Mouse (Mus musculus): Measurements from ENCODE around the gene Plppr2. TPM values are rescaled to one million over a fixed set of nuclear protein-coding genes. Genes with fewer than 3 reads are reported as not detected.
A peak's percentile ranks its signal among the peaks of the same experiment; 100 is the strongest.

Gene Plppr2
- polyA plus RNA-seq, 1 experiment from 2014 or later: 22.2 TPM

DNA sequence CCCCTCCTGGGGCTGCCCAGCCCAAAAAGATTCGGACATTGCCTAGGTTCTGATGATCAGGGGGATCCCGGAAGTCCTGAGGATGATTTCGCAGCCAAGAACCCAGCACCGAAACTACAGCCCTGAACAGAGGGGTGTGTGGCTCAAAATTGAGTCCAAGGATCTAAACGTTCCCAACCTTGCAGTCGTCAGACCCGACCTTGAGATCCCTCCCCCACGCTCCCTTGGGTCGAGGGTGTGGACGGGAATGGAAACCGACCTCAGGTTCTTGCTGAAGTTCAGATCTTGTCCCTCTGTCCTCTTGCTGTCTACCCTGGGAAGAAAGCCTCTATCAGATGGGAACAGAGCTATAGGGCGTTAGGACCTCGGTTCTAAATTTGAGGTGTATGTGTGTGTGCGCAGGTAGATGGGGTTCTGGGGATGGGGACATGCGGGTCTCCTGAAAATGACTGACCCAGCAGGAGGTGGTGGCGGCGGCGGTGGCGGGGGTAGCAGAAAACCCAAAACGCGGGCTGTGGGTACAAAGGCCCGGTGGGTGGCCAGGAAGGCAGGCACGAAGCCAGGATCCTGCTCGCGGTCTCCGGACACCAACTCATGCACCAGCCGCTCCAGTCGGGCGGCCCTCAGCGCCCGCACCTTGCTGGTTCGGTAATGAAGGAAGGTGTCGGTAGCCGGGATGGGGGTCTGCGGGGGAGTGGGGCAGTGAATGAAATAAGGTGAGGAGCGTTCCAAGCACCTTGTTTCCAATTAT lies 50.9 kb downstream of the Plppr2 start:
- H3K4me3 ChIP-seq (ENCODE audit: low read depth, low read length): 0 out of 2 replicates have a peak overlapping the region, but pooled peaks have one; percentile 9
- H3K4me2 ChIP-seq: peak overlapping the region; percentile 73
- H3K27ac ChIP-seq (ENCODE audit: low read depth, low read length): no peak overlapping the region
- DNase-seq (ENCODE audit: low spot score, missing footprints) (no peak), ATAC-seq (ENCODE audit: low FRiP score) (no peak)
- peaks cover 65% of the 10 kb centered on the region for H3K27me3 ChIP-seq (ENCODE audit: control insufficient read depth, insufficient read depth, low read length)
- no peaks in the 10 kb centered on the region for H3K36me3 ChIP-seq (ENCODE audit: control insufficient read depth, insufficient read depth, low read length)
- no peak overlapping the region for H3K9ac ChIP-seq (ENCODE audit: low read length)
- H3K4me1 ChIP-seq (ENCODE audit: control insufficient read depth, insufficient read depth, low read length): peaks cover 29% of the 10 kb centered on the region
- 9% methylated on average over 36 of the region's 36 CpGs for WGBS
- no peaks in the 10 kb centered on the region for H3K9me3 ChIP-seq (ENCODE audit: control insufficient read depth, low read length)

DNA sequence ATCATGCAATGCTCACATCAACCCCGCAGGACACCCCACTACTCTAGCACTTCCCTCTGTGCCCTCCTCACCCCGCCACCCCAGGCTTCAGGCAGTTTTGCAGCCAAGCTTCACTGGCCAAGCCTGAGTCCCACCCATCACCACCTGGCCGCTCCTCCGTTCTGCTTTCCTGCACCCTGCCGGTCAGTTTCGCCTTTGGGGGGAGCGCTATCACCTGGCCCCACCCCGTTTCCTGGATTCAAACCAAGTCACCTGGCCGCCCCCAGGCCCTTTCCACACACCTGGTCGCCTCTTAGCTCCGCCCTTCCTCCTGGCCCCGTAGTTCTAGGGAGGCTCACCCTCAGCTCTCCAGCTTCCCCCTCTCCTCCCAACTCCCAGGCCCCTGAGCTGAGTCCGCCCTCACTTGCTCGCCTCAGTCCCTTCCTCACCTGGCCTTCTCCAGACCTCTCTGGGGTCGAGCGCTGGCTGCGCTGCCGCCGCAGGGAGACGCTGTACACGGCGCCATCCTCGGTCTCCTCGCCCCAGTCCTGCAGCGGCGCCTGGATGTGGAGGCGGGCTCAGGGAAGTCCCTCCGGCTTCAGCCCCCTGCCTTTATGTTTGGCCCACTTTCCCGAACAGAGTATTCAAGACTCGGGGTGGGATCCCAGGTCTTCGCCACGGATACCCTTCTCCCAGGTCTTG lies 51.7 kb downstream of the Plppr2 start:
- H3K9me3 ChIP-seq (ENCODE audit: control insufficient read depth, low read length): no peaks in the 10 kb centered on the region
- no peaks in the 10 kb centered on the region for H3K36me3 ChIP-seq (ENCODE audit: control insufficient read depth, insufficient read depth, low read length)
- peak overlapping the region; percentile 73 for H3K4me2 ChIP-seq
- peaks cover 65% of the 10 kb centered on the region for H3K27me3 ChIP-seq (ENCODE audit: control insufficient read depth, insufficient read depth, low read length)
- no peak overlapping the region for H3K27ac ChIP-seq (ENCODE audit: low read depth, low read length)
- peak; percentile 92 for DNase-seq (ENCODE audit: low spot score, missing footprints)
- ATAC-seq (ENCODE audit: low FRiP score): peak; percentile 18; the same call in 1 of the 2 replicates
- H3K4me1 ChIP-seq (ENCODE audit: control insufficient read depth, insufficient read depth, low read length): peaks cover 28% of the 10 kb centered on the region
- under 1% methylated on average over 32 of the region's 32 CpGs for WGBS
- H3K9ac ChIP-seq (ENCODE audit: low read length): peak overlapping the region; percentile 57
- H3K4me3 ChIP-seq (ENCODE audit: low read depth, low read length): peak overlapping the region; percentile 35

DNA sequence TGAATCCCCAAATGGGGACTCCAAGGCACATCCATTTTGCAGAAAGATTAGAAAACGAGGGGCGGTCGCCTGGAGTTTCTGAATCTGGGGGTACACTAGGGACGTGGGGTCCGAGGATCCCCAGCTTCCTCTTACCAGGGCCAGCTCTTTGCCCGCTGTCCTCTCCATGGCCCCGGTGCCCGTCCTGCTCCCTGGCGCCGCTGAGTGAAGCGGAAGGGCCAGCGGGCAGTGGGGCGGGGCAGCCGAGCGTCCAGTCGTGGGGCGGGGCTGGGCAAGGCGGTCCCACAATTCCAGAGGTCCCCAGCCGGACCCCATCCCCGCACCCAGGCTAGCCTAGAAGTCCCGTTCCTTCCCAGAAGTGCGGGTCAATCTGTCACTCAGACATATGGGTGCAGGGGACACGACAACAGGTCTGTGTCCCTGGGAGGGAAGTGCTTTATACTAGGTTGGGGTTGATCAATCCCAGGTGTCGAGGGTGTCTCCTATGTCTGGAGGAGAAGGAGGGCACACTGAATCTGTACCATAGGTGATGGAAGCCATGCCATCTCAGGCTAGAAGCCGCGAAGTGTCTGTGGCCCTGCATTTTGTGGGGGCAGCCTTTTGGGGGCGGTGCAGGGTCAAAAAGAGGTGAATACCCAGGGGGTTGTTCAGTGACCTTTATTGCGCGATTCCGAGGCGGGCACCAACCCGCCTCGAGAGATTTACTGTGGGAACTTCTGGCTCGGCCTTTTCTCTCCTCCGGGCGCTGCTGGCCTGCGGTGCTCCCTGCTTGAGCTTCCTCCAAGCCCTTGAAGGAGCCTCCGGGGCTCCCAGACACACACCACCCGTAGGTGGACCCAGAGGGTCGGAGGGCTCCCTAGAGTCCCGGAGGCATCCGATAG lies 52.6 kb downstream of the Plppr2 start, which contains the start of gene Rgl3:
TSS of gene Rgl3 (minus strand) at position 217 of the 881 bp plus-strand sequence.
- ATAC-seq (ENCODE audit: low FRiP score) (peak; percentile 49; the same call in 1 of the 2 replicates), DNase-seq (ENCODE audit: low spot score, missing footprints) (peak; percentile 91)
- under 1% methylated on average over 42 of the region's 42 CpGs for WGBS

DNA sequence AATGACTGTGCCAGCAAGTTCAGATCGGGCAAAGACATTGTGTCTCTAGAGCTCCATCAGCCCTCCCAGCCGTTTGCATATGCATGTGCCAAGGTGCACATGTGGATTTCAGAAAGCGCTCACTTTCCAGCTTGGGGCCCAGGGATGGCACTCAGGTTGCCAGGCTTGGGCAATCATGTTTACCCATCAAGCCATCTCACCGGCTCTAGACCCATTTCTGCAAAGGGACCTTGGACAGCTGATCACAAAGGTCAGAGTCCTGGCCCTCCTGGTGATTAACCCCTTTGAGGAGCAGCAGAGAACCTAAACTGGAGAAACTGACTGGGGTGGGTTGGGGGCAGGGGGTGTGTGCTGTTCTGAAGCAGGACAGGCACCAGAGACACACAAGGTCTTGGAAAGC lies 55.4 kb downstream of the Plppr2 start:
- ATAC-seq (ENCODE audit: low FRiP score) (no peak), DNase-seq (ENCODE audit: low spot score, missing footprints) (no peak)
- no peak overlapping the region for H3K4me3 ChIP-seq (ENCODE audit: low read depth, low read length)
- H3K9ac ChIP-seq (ENCODE audit: low read length): no peak overlapping the region
- H3K4me1 ChIP-seq (ENCODE audit: control insufficient read depth, insufficient read depth, low read length): peaks cover 21% of the 10 kb centered on the region
- H3K27ac ChIP-seq (ENCODE audit: low read depth, low read length): no peak overlapping the region
- H3K4me2 ChIP-seq: no peak overlapping the region
- peaks cover 49% of the 10 kb centered on the region for H3K27me3 ChIP-seq (ENCODE audit: control insufficient read depth, insufficient read depth, low read length)
- 78% methylated on average over 4 of the region's 4 CpGs for WGBS
- H3K9me3 ChIP-seq (ENCODE audit: control insufficient read depth, low read length): no peaks in the 10 kb centered on the region
- no peaks in the 10 kb centered on the region for H3K36me3 ChIP-seq (ENCODE audit: control insufficient read depth, insufficient read depth, low read length)

More for the DNA sequence above, 52.6 kb downstream of the Plppr2 start, which contains the start of gene Rgl3:
- Histone ChIP-seq H3K27me3 (ENCODE audit: control insufficient read depth, insufficient read depth, low read length) (peaks cover 65% of the 10 kb centered on the region), H3K4me2 (peak within 1 kb of the TSS; percentile 73), H3K9ac (ENCODE audit: low read length) (peak within 1 kb of the TSS; percentile 57), H3K27ac (ENCODE audit: low read depth, low read length) (no peak within 1 kb of the TSS), H3K9me3 (ENCODE audit: control insufficient read depth, low read length) (no peaks in the 10 kb centered on the region), H3K4me1 (ENCODE audit: control insufficient read depth, insufficient read depth, low read length) (peaks cover 23% of the 10 kb centered on the region), H3K4me3 (ENCODE audit: low read depth, low read length) (peak within 1 kb of the TSS; percentile 35), H3K36me3 (ENCODE audit: control insufficient read depth, insufficient read depth, low read length) (no peaks in the 10 kb centered on the region)

DNA sequence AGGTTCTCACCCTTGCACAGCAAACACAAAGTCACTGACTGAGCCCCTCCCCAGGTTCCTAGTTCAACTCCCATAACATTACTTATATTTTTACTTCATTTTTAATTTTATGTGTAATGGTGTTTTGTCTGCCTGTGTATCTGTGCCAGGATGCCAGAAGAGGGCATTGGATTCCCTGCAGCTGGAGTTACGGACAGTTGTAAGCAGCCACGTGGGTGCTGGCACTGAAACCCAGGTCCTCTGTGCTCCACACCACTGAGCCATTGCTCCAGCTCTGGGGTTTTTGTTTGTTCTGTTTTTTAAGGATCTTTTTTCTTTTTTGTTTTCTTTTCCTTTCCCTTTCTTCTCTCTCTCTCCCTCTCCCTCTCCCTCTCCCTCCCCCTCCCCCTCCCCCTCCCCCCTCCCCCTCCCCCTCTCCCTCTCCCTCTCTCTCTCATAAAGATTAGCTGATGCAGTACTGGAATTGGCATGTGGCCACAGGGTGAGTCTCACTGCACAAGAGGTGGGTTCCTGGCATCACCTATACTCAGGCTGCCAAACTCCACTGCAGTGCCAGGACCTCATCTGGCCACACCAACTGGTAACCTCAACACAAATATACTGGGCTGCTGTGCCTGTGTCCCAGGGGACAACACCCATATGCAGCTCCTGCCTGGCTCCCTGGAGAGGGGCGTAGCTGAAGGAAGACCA lies 59.5 kb downstream of the Plppr2 start:
- Histone ChIP-seq H3K9ac (ENCODE audit: low read length) (no peak overlapping the region), H3K27me3 (ENCODE audit: control insufficient read depth, insufficient read depth, low read length) (peaks cover 8% of the 10 kb centered on the region), H3K4me1 (ENCODE audit: control insufficient read depth, insufficient read depth, low read length) (no peaks in the 10 kb centered on the region), H3K4me2 (no peak overlapping the region), H3K9me3 (ENCODE audit: control insufficient read depth, low read length) (no peaks in the 10 kb centered on the region), H3K4me3 (ENCODE audit: low read depth, low read length) (no peak overlapping the region), H3K27ac (ENCODE audit: low read depth, low read length) (no peak overlapping the region), H3K36me3 (ENCODE audit: control insufficient read depth, insufficient read depth, low read length) (no peaks in the 10 kb centered on the region)
- no peak for ATAC-seq (ENCODE audit: low FRiP score)
- no peak for DNase-seq (ENCODE audit: low spot score, missing footprints)
- WGBS: 85% methylated on average over 3 of the region's 3 CpGs

Other genes starting within 250 kb of the Plppr2 start
- gene Ldlr, start 213.6 kb upstream of the Plppr2 start, polyA plus RNA-seq (2014; fragmentation: Nextera tagmentation; extraction: Ambion mirVana): 18.9 and 22.1 TPM in 2 replicates
- gene Spc24, start 176.7 kb upstream of the Plppr2 start, polyA plus RNA-seq (2014; fragmentation: Nextera tagmentation; extraction: Ambion mirVana): 91.3 and 115 TPM in 2 replicates
- 3.5 and 3.9 TPM in 2 replicates for gene Kank2, start 138.3 kb upstream of the Plppr2 start, polyA plus RNA-seq (2014; fragmentation: Nextera tagmentation; extraction: Ambion mirVana)
- gene Angptl8, start 101.5 kb upstream of the Plppr2 start, polyA plus RNA-seq (2014; fragmentation: Nextera tagmentation; extraction: Ambion mirVana): 0.19 and 0.22 TPM in 2 replicates
- gene Dock6, start 84.4 kb upstream of the Plppr2 start, polyA plus RNA-seq (2014; fragmentation: Nextera tagmentation; extraction: Ambion mirVana): 15.1 and 15.9 TPM in 2 replicates
- 7.8 and 9.1 TPM in 2 replicates for gene Rab3d, start 18.8 kb upstream of the Plppr2 start, polyA plus RNA-seq (2014; fragmentation: Nextera tagmentation; extraction: Ambion mirVana)
- gene Ccdc159, start 9.6 kb upstream of the Plppr2 start, polyA plus RNA-seq (2014; fragmentation: Nextera tagmentation; extraction: Ambion mirVana): 2.4 and 3.4 TPM in 2 replicates
- 30.6 and 35.7 TPM in 2 replicates for gene Tmem205, start 9.5 kb upstream of the Plppr2 start, polyA plus RNA-seq (2014; fragmentation: Nextera tagmentation; extraction: Ambion mirVana)
- 20.3 and 22.3 TPM in 2 replicates for gene Swsap1, start 18.7 kb downstream of the Plppr2 start, polyA plus RNA-seq (2014; fragmentation: Nextera tagmentation; extraction: Ambion mirVana)
- gene Epor, start 26.5 kb downstream of the Plppr2 start, polyA plus RNA-seq (2014; fragmentation: Nextera tagmentation; extraction: Ambion mirVana): 3.4 and 5.2 TPM in 2 replicates
- gene Rgl3, start 52.4 kb downstream of the Plppr2 start, polyA plus RNA-seq (2014; fragmentation: Nextera tagmentation; extraction: Ambion mirVana): 0.97 and 2.2 TPM in 2 replicates
- 4.7 and 6.3 TPM in 2 replicates for gene Ccdc151, start 65.6 kb downstream of the Plppr2 start, polyA plus RNA-seq (2014; fragmentation: Nextera tagmentation; extraction: Ambion mirVana)
- gene Prkcsh, start 65.8 kb downstream of the Plppr2 start, polyA plus RNA-seq (2014; fragmentation: Nextera tagmentation; extraction: Ambion mirVana): 85.5 and 86.9 TPM in 2 replicates
- 49.8 and 53.9 TPM in 2 replicates for gene Elavl3, start 115.0 kb downstream of the Plppr2 start, polyA plus RNA-seq (2014; fragmentation: Nextera tagmentation; extraction: Ambion mirVana)
- not detected in 2 replicates for gene Gm49318, start 134.2 kb downstream of the Plppr2 start, polyA plus RNA-seq (2014; fragmentation: Nextera tagmentation; extraction: Ambion mirVana)
- 7.6 and 7.9 TPM in 2 replicates for gene Zfp653, start 134.3 kb downstream of the Plppr2 start, polyA plus RNA-seq (2014; fragmentation: Nextera tagmentation; extraction: Ambion mirVana)
- gene Ecsit, start 148.4 kb downstream of the Plppr2 start, polyA plus RNA-seq (2014; fragmentation: Nextera tagmentation; extraction: Ambion mirVana): 31.2 and 31.5 TPM in 2 replicates
- 1.3 and 1.6 TPM in 2 replicates for gene Cnn1, start 162.2 kb downstream of the Plppr2 start, polyA plus RNA-seq (2014; fragmentation: Nextera tagmentation; extraction: Ambion mirVana)
- gene Elof1, start 180.1 kb downstream of the Plppr2 start, polyA plus RNA-seq (2014; fragmentation: Nextera tagmentation; extraction: Ambion mirVana): 208 and 225 TPM in 2 replicates
- gene Acp5, start 198.7 kb downstream of the Plppr2 start, polyA plus RNA-seq (2014; fragmentation: Nextera tagmentation; extraction: Ambion mirVana): 15.4 and 19.7 TPM in 2 replicates
- gene Pigyl, start 219.8 kb downstream of the Plppr2 start, polyA plus RNA-seq (2014; fragmentation: Nextera tagmentation; extraction: Ambion mirVana): 63.9 and 66.6 TPM in 2 replicates